Mouse (Mus musculus) heart, postnatal 14 days (tissue): ENCODE measurements at regions not wholly inside any gene's neighbourhood (a gene's known extent, or its start where the extent isn't known, plus 50 kb on each side); places are given as distances from the start of the nearest gene placed in this dataset.

Experiments
- DNase-seq, 2 experiments: peaks; one replicate each; pipeline ENCODE4 v3.0.0; 2021 to 2022
- intact Hi-C: fragments of 180-260 bp; cut with DNase I; formaldehyde crosslinking; loops from one replicate; pipeline ENCODE4 v1.15.1; 2025

DNA sequence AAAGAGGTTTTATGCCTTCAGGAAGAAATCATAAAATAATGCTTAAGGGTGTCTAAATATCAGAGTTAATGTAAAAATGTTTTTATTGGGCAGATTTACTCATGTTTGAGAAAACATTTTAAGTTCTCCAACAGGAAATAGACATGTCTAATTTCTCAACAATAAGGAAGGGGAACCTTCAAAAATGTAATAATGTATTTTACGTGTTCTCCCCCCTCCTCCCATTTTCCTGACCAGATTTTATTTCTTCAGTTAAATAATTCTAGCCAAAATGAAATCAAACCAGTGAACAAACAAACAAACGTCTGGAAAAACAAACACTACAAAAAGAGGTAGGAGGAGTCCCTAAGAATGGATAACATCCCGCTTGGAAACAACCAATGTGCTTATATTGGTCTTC, 54.4 kb upstream of the Akr1e1 start:
- intact Hi-C loops = loop anchor here (2.0 to 10.0 kb wide), 6 partner anchors 651 to 1884 kb away; partner anchors contain the start of gene Pitrm1
- DNase-seq = no peak

- peak; percentile 35 to 72 for DNase-seq
- intact Hi-C loops = loop anchor here (2.0 to 10.0 kb wide), 6 partner anchors 652 to 1885 kb away; partner anchors contain the start of gene Pitrm1
Observed at GRCm38 (mm10) chr13:4662336-4663101, 53.5 kb upstream of the Akr1e1 start.
